Mouse (Mus musculus) hindbrain, embryonic 11.5 days (tissue): ENCODE data around the gene Rhebl1. TPM values are rescaled to one million over a fixed set of nuclear protein-coding genes. Genes with fewer than 3 reads are reported as not detected.
A peak's percentile ranks its signal among the peaks of the same experiment; 100 is the strongest.

Experiments used
- ATAC-seq: fragments of 200-750 bp; cut with Nextera tagmentation; 2 replicates; pipeline ENCODE4 v1.8.0; 2017; ENCODE audit warnings: mild to moderate bottlenecking, moderate TSS enrichment, moderate library complexity; ENCODE audit not compliant: low FRiP score
- DNase-seq: peaks from one replicate; pipeline ENCODE4 v3.0.0-alpha.2; 2015; ENCODE audit warnings: low spot score
- H3K27ac ChIP-seq: fragments of 300-500 bp; sonication (generic); 2 replicates; pipeline ENCODE4 v1.5.1; 2014; ENCODE audit warnings: mild to moderate bottlenecking, low read depth, low read length
- H3K27me3 ChIP-seq: fragments of 300-500 bp; sonication (generic); 2 replicates; pipeline ENCODE4 v1.6.1; 2014; ENCODE audit warnings: mild to moderate bottlenecking, low read length, moderate library complexity, mixed read lengths; ENCODE audit not compliant: control insufficient read depth, insufficient read depth
- H3K36me3 ChIP-seq: fragments of 300-500 bp; sonication (generic); 2 replicates; pipeline ENCODE4 v1.6.1; 2014; ENCODE audit warnings: mild to moderate bottlenecking, low read length, moderate library complexity, mixed read lengths; ENCODE audit not compliant: control insufficient read depth, insufficient read depth
- H3K4me1 ChIP-seq: fragments of 300-500 bp; sonication (generic); replicated peaks from 2 replicates; pipeline ENCODE4 v1.6.1; 2014; ENCODE audit warnings: low read length, mixed read lengths; ENCODE audit not compliant: control insufficient read depth, insufficient read depth
- H3K4me2 ChIP-seq: fragments of 300-500 bp; sonication (generic); replicated peaks from 2 replicates; pipeline ENCODE4 v1.6.1; 2014; ENCODE audit warnings: mild to moderate bottlenecking, low read depth, low read length
- H3K4me3 ChIP-seq: fragments of 300-500 bp; sonication (generic); 2 replicates; pipeline ENCODE4 v1.5.1; 2014; ENCODE audit warnings: low read depth, low read length
- H3K9ac ChIP-seq: fragments of 300-500 bp; sonication (generic); 2 replicates; pipeline ENCODE4 v1.6.1; 2014; ENCODE audit warnings: low read depth, low read length
- H3K9me3 ChIP-seq: fragments of 300-500 bp; sonication (generic); 2 replicates; pipeline ENCODE4 v1.6.1; 2016; ENCODE audit warnings: low read length; ENCODE audit not compliant: control insufficient read depth
- WGBS: fragments of 180-500 bp; shearing (Covaris S2); extraction: QIAGEN DNeasy Blood & Tissue Kit; methylation state at CpG from one replicate; pipeline ENCODE4 v1.1.7; 2014; 5-methylcytosine and 5-hydroxymethylcytosine counted together
- polyA plus RNA-seq: library from polyadenylated mRNA; unstranded; fragments of >200 nt; fragmentation: Nextera tagmentation; extraction: Ambion mirVana; gene quantifications from 2 replicates; pipeline ENCODE4 v1.2.1, GENCODE M21; 2014

Rhebl1 gene
- polyA plus RNA-seq, 1 experiment from 2014 or later = 13.4 TPM

- no peaks in the 10 kb centered on the region for H3K27me3 ChIP-seq
- DNase-seq = no peak
- under 1% methylated on average over 69 of the region's 94 CpGs for whole genome bisulfite sequencing
- peak within 1 kb of the TSS; percentile 97 for H3K27ac ChIP-seq
- H3K4me1 ChIP-seq = peaks cover 16% of the 10 kb centered on the region
- no peaks in the 10 kb centered on the region for H3K9me3 ChIP-seq
- H3K4me2 ChIP-seq = peak within 1 kb of the TSS; percentile 96
- H3K9ac ChIP-seq = peak within 1 kb of the TSS; percentile 99
- H3K36me3 ChIP-seq = no peaks in the 10 kb centered on the region
- H3K4me3 ChIP-seq = peak within 1 kb of the TSS; percentile 100
- peak; percentile 64 for ATAC-seq
Measured at GRCm38 (mm10) chr15:98871070-98871915, 23.0 kb downstream of the Rhebl1 start, which contains the start of gene Kmt2d. Gene Kmt2d, minus strand, starts transcription at chr15:98871204.

- WGBS = under 1% methylated on average over 15 of the region's 16 CpGs
- H3K4me1 ChIP-seq = peaks cover 16% of the 10 kb centered on the region
- H3K4me3 ChIP-seq = peak overlapping the region; percentile 100
- H3K27me3 ChIP-seq = no peaks in the 10 kb centered on the region
- no peaks in the 10 kb centered on the region for H3K9me3 ChIP-seq
- H3K9ac ChIP-seq = peak overlapping the region; percentile 99
- peaks cover 5% of the 10 kb centered on the region; the same call in 1 of the 2 replicates for H3K36me3 ChIP-seq
- H3K27ac ChIP-seq = peak overlapping the region; percentile 97
- peak; percentile 40 for DNase-seq
- ATAC-seq = no peak
- peak overlapping the region; percentile 96 for H3K4me2 ChIP-seq
Measured at GRCm38 (mm10) chr15:98870179-98871069, 23.9 kb downstream of the Rhebl1 start.

- Histone ChIP-seq H3K27ac (no peak overlapping the region), H3K4me1 (peaks cover 16% of the 10 kb centered on the region), H3K27me3 (no peaks in the 10 kb centered on the region), H3K4me3 (peak overlapping the region; percentile 100), H3K4me2 (peak overlapping the region; percentile 96), H3K9me3 (no peaks in the 10 kb centered on the region), H3K36me3 (peaks cover 13% of the 10 kb centered on the region; the same call in 1 of the 2 replicates), H3K9ac (peak overlapping the region; percentile 99)
- ATAC-seq = no peak
- 16% methylated on average over 8 of the region's 8 CpGs for WGBS
- no peak for DNase-seq
Measured at GRCm38 (mm10) chr15:98869342-98870178, 24.8 kb downstream of the Rhebl1 start.

GRCm38 (mm10) chr15:98868346-98869063, 25.8 kb downstream of the Rhebl1 start:
- H3K36me3 ChIP-seq = peaks cover 17% of the 10 kb centered on the region
- H3K27ac ChIP-seq = no peak overlapping the region
- peak overlapping the region; percentile 100 for H3K4me3 ChIP-seq
- ATAC-seq (no peak), DNase-seq (no peak)
- H3K9me3 ChIP-seq = no peaks in the 10 kb centered on the region
- peak overlapping the region; percentile 96 for H3K4me2 ChIP-seq
- H3K4me1 ChIP-seq = peaks cover 16% of the 10 kb centered on the region
- WGBS = 43% methylated on average over 11 of the region's 11 CpGs
- H3K27me3 ChIP-seq = no peaks in the 10 kb centered on the region
- H3K9ac ChIP-seq = peak overlapping the region; percentile 99

GRCm38 (mm10) chr15:98867321-98867720, 27.0 kb downstream of the Rhebl1 start:
- WGBS = 82% methylated on average over 6 of the region's 6 CpGs
- no peaks in the 10 kb centered on the region for H3K9me3 ChIP-seq
- H3K27me3 ChIP-seq = no peaks in the 10 kb centered on the region
- H3K36me3 ChIP-seq = peaks cover 27% of the 10 kb centered on the region
- H3K9ac ChIP-seq = no peak overlapping the region
- no peak overlapping the region for H3K27ac ChIP-seq
- H3K4me3 ChIP-seq = no peak overlapping the region
- ATAC-seq = no peak
- H3K4me1 ChIP-seq = peaks cover 16% of the 10 kb centered on the region
- DNase-seq = no peak
- no peak overlapping the region for H3K4me2 ChIP-seq

GRCm38 (mm10) chr15:98866501-98866900, 27.8 kb downstream of the Rhebl1 start:
- Histone ChIP-seq H3K9ac (no peak overlapping the region), H3K4me2 (no peak overlapping the region), H3K4me3 (no peak overlapping the region), H3K9me3 (no peaks in the 10 kb centered on the region), H3K27me3 (no peaks in the 10 kb centered on the region), H3K4me1 (peaks cover 16% of the 10 kb centered on the region), H3K36me3 (peaks cover 34% of the 10 kb centered on the region), H3K27ac (no peak overlapping the region)
- DNase-seq = no peak
- ATAC-seq = no peak
- WGBS = 91% methylated on average over 5 of the region's 5 CpGs

GRCm38 (mm10) chr15:98865771-98866170, 28.6 kb downstream of the Rhebl1 start:
- no peak overlapping the region for H3K4me3 ChIP-seq
- ATAC-seq (no peak), DNase-seq (no peak)
- no peak overlapping the region for H3K4me2 ChIP-seq
- peaks cover 41% of the 10 kb centered on the region for H3K36me3 ChIP-seq
- no peaks in the 10 kb centered on the region for H3K27me3 ChIP-seq
- H3K9ac ChIP-seq = no peak overlapping the region
- no peak overlapping the region for H3K27ac ChIP-seq
- 98% methylated on average over 8 of the region's 8 CpGs for WGBS
- H3K9me3 ChIP-seq = no peaks in the 10 kb centered on the region
- H3K4me1 ChIP-seq = peaks cover 16% of the 10 kb centered on the region
